Mouse (Mus musculus) erythroblast, adult 5-6 weeks (primary cell): ENCODE measurements around the gene Hoxc8. TPM values are rescaled to one million over a fixed set of nuclear protein-coding genes. Genes with fewer than 3 reads are reported as not detected.

Source experiments
- ATAC-seq: replicated peaks from 2 replicates; pipeline ENCODE4 v1.8.0; 2016; ENCODE audit warnings: moderate number of reproducible peaks, mild to moderate bottlenecking, moderate TSS enrichment, inconsistent platforms; ENCODE audit not compliant: poor library complexity, low FRiP score, severe bottlenecking
- total RNA-seq, 2 experiments: library from RNA; stranded (forward) in 1 of 2; stranded (reverse) in 1 of 2; fragments of 150-400 nt in 1 of 2; fragments of 200-764, 138-1000 nt in 1 of 2; gene quantifications; 2 replicates each; pipeline versions ENCODE4 v1.2.3 to v1.2.4; 2015 to 2017; ENCODE audit warnings: low replicate concordance in 2 of 2

The Hoxc8 gene
- total RNA-seq, 2 experiments from 2014 or later: not detected

- no peak for ATAC-seq
These were observed 37.1 kb downstream of the Hoxc8 start for GRCm38 (mm10) chr15:103027266-103028235.

- no peak for ATAC-seq
These were observed 38.6 kb downstream of the Hoxc8 start for GRCm38 (mm10) chr15:103028916-103029512.

- ATAC-seq: no peak
These were observed 39.7 kb downstream of the Hoxc8 start for GRCm38 (mm10) chr15:103030142-103030541.

- no peak for ATAC-seq
These were observed 41.8 kb downstream of the Hoxc8 start for GRCm38 (mm10) chr15:103032167-103032566.

GRCm38 (mm10) chr15:103032646-103033575 is 42.5 kb downstream of the Hoxc8 start:
- ATAC-seq: no peak

- ATAC-seq: no peak
These were observed 43.8 kb downstream of the Hoxc8 start for GRCm38 (mm10) chr15:103034043-103034806.

- no peak for ATAC-seq
These were observed 44.6 kb downstream of the Hoxc8 start for GRCm38 (mm10) chr15:103034807-103035547.

- no peak for ATAC-seq
These were observed 45.1 kb downstream of the Hoxc8 start for GRCm38 (mm10) chr15:103035548-103035881.

GRCm38 (mm10) chr15:103037579-103037978 is 47.2 kb downstream of the Hoxc8 start:
- no peak for ATAC-seq

- ATAC-seq: no peak
These were observed 48.5 kb downstream of the Hoxc8 start for GRCm38 (mm10) chr15:103038701-103039480.

- no peak for ATAC-seq
These were observed 49.2 kb downstream of the Hoxc8 start for GRCm38 (mm10) chr15:103039609-103040008.

- no peak for ATAC-seq
These were observed 50.2 kb downstream of the Hoxc8 start for GRCm38 (mm10) chr15:103040601-103041000.

- no peak for ATAC-seq
These were observed 51.2 kb downstream of the Hoxc8 start for GRCm38 (mm10) chr15:103041613-103042012.

- no peak for ATAC-seq
These were observed 51.8 kb downstream of the Hoxc8 start for GRCm38 (mm10) chr15:103042209-103042608.
